Mouse (Mus musculus) retina, adult 2 months (tissue): ENCODE data around the gene Zfand4.
"Not testable (repeated sequence)": the region's sequence is repeated elsewhere in the genome, so short reads cannot be mapped to it uniquely, and the experiment has no call there.

Experiments used
- DNase-seq: peaks from one replicate; pipeline ENCODE4 v3.0.0-alpha.2; 2012; ENCODE audit warnings: low read depth, low spot score

Gene Zfand4

GRCm38 (mm10) chr6:116264018-116264651 lies at the start of gene Zfand4:
Gene Zfand4, plus strand, starts transcription at chr6:116264222.
- peak; percentile 69 for DNase-seq

GRCm38 (mm10) chr6:116227767-116228166 lies 36.3 kb upstream of the Zfand4 start:
- DNase-seq = no peak

- DNase-seq = peak; percentile 41
These were observed 35.1 kb upstream of the Zfand4 start for GRCm38 (mm10) chr6:116228785-116229525.

- DNase-seq = not testable (repeated sequence)
These were observed 29.2 kb upstream of the Zfand4 start for GRCm38 (mm10) chr6:116234821-116235220.

GRCm38 (mm10) chr6:116235336-116235735 lies 28.7 kb upstream of the Zfand4 start:
- DNase-seq = no peak

- DNase-seq = no peak
These were observed 25.9 kb upstream of the Zfand4 start for GRCm38 (mm10) chr6:116238083-116238482.

- no peak for DNase-seq
These were observed 23.7 kb upstream of the Zfand4 start for GRCm38 (mm10) chr6:116240371-116240770.

GRCm38 (mm10) chr6:116259649-116260048 lies 4.4 kb upstream of the Zfand4 start:
- DNase-seq = no peak

- DNase-seq = no peak
These were observed 3.5 kb upstream of the Zfand4 start for GRCm38 (mm10) chr6:116260481-116260880.

GRCm38 (mm10) chr6:116262824-116263223 lies 1.2 kb upstream of the Zfand4 start:
- DNase-seq = no peak

- DNase-seq = no peak
These were observed 814 bp downstream of the Zfand4 start for GRCm38 (mm10) chr6:116264836-116265235.

- DNase-seq = no peak
These were observed 1.6 kb downstream of the Zfand4 start for GRCm38 (mm10) chr6:116265603-116266002.

- DNase-seq = no peak
These were observed 2.5 kb downstream of the Zfand4 start for GRCm38 (mm10) chr6:116266273-116267109.

GRCm38 (mm10) chr6:116267110-116267423 lies 3.0 kb downstream of the Zfand4 start:
- DNase-seq = no peak

GRCm38 (mm10) chr6:116275695-116276094 lies 11.7 kb downstream of the Zfand4 start:
- DNase-seq = no peak

- DNase-seq = no peak
These were observed 14.8 kb downstream of the Zfand4 start for GRCm38 (mm10) chr6:116278679-116279317.

- no peak for DNase-seq
These were observed 17.0 kb downstream of the Zfand4 start for GRCm38 (mm10) chr6:116281014-116281413.

- DNase-seq = no peak
These were observed 18.5 kb downstream of the Zfand4 start for GRCm38 (mm10) chr6:116282546-116282945.

GRCm38 (mm10) chr6:116283280-116283679 lies 19.3 kb downstream of the Zfand4 start:
- DNase-seq = no peak

- no peak for DNase-seq
These were observed 22.3 kb downstream of the Zfand4 start for GRCm38 (mm10) chr6:116286321-116286720.

GRCm38 (mm10) chr6:116286870-116287575 lies 23.0 kb downstream of the Zfand4 start:
- no peak for DNase-seq
